Mouse (Mus musculus) heart, embryonic 16.5 days (tissue): Measurements from ENCODE around the gene Gnb5. TPM values are rescaled to one million over a fixed set of nuclear protein-coding genes. Genes with fewer than 3 reads are reported as not detected.

Source experiments
- ATAC-seq: fragments of 200-750 bp; cut with Nextera tagmentation; replicated peaks from 2 replicates; pipeline ENCODE4 v1.8.0; 2017; ENCODE audit warnings: moderate number of reproducible peaks; ENCODE audit not compliant: insufficient read depth, low FRiP score; ENCODE audit errors: extremely low read depth
- H3K27ac ChIP-seq: fragments of 300-500 bp; sonication (generic); 2 replicates; pipeline ENCODE4 v1.5.1; 2014; ENCODE audit warnings: mild to moderate bottlenecking, low read length, control low read depth, moderate library complexity
- H3K27me3 ChIP-seq: fragments of 300-500 bp; sonication (generic); 2 replicates; pipeline ENCODE4 v1.6.1; 2014; ENCODE audit warnings: low read length, mixed read lengths; ENCODE audit not compliant: control insufficient read depth, insufficient read depth
- H3K36me3 ChIP-seq: fragments of 300-500 bp; sonication (generic); 2 replicates; pipeline ENCODE4 v1.6.1; 2014; ENCODE audit not compliant: control insufficient read depth, insufficient read depth
- H3K4me1 ChIP-seq: fragments of 300-500 bp; sonication (generic); 2 replicates; pipeline ENCODE4 v1.6.1; 2014; ENCODE audit warnings: low read length, mixed read lengths; ENCODE audit not compliant: control insufficient read depth, insufficient read depth
- H3K4me2 ChIP-seq: fragments of 300-500 bp; sonication (generic); 2 replicates; pipeline ENCODE4 v1.6.1; 2014; ENCODE audit warnings: low read depth, mild to moderate bottlenecking, control low read depth, low read length
- H3K4me3 ChIP-seq: fragments of 300-500 bp; sonication (generic); 2 replicates; pipeline ENCODE4 v1.5.1; 2014; ENCODE audit warnings: mild to moderate bottlenecking, control low read depth, low read length
- H3K9ac ChIP-seq: fragments of 300-500 bp; sonication (generic); 2 replicates; pipeline ENCODE4 v1.6.1; 2014; ENCODE audit warnings: low read length, control low read depth
- H3K9me3 ChIP-seq: fragments of 300-500 bp; sonication (generic); replicated peaks from 2 replicates; pipeline ENCODE4 v1.6.1; 2016; ENCODE audit warnings: low read length; ENCODE audit not compliant: control insufficient read depth
- WGBS: fragments of 180-500 bp; shearing (Covaris S2); extraction: QIAGEN DNeasy Blood & Tissue Kit; methylation state at CpG from one replicate; pipeline ENCODE4 v1.1.7; 2014; 5-methylcytosine and 5-hydroxymethylcytosine counted together
- polyA plus RNA-seq: library from polyadenylated mRNA; unstranded; fragments of >200 nt; fragmentation: Nextera tagmentation; extraction: Ambion mirVana; gene quantifications from 2 replicates; pipeline ENCODE4 v1.2.1, GENCODE M21; 2015

Gnb5 gene
- polyA plus RNA-seq, 1 experiment from 2014 or later: 66.9 TPM

GRCm38 (mm10) chr9:75330821-75331220 is 24.7 kb downstream of the Gnb5 start:
- Histone ChIP-seq H3K4me2 (no peak overlapping the region), H3K36me3 (peaks cover 22% of the 10 kb centered on the region), H3K27ac (no peak overlapping the region), H3K4me1 (no peaks in the 10 kb centered on the region), H3K9ac (no peak overlapping the region), H3K4me3 (no peak overlapping the region), H3K27me3 (no peaks in the 10 kb centered on the region), H3K9me3 (no peaks in the 10 kb centered on the region)
- 92% methylated on average over 8 of the region's 8 CpGs for WGBS
- no peak for ATAC-seq

GRCm38 (mm10) chr9:75334440-75334839 is 28.4 kb downstream of the Gnb5 start:
- no peaks in the 10 kb centered on the region for H3K4me1 ChIP-seq
- no peaks in the 10 kb centered on the region for H3K9me3 ChIP-seq
- H3K27ac ChIP-seq: no peak overlapping the region
- no peak overlapping the region for H3K4me2 ChIP-seq
- H3K27me3 ChIP-seq: no peaks in the 10 kb centered on the region
- no peak overlapping the region for H3K4me3 ChIP-seq
- 75% methylated on average over 4 of the region's 4 CpGs for WGBS
- no peak overlapping the region for H3K9ac ChIP-seq
- no peak for ATAC-seq
- peaks cover 49% of the 10 kb centered on the region for H3K36me3 ChIP-seq

GRCm38 (mm10) chr9:75338016-75338415 is 31.9 kb downstream of the Gnb5 start:
- H3K9ac ChIP-seq: no peak overlapping the region
- 85% methylated on average over 6 of the region's 6 CpGs for WGBS
- H3K4me1 ChIP-seq: no peaks in the 10 kb centered on the region
- no peaks in the 10 kb centered on the region for H3K9me3 ChIP-seq
- peaks cover 51% of the 10 kb centered on the region for H3K36me3 ChIP-seq
- H3K27ac ChIP-seq: no peak overlapping the region
- no peak overlapping the region for H3K4me2 ChIP-seq
- H3K27me3 ChIP-seq: no peaks in the 10 kb centered on the region
- ATAC-seq: no peak
- no peak overlapping the region for H3K4me3 ChIP-seq

GRCm38 (mm10) chr9:75342433-75342832 is 36.3 kb downstream of the Gnb5 start:
- H3K4me1 ChIP-seq: no peaks in the 10 kb centered on the region
- H3K4me3 ChIP-seq: no peak overlapping the region
- H3K4me2 ChIP-seq: no peak overlapping the region
- H3K27ac ChIP-seq: no peak overlapping the region
- H3K27me3 ChIP-seq: no peaks in the 10 kb centered on the region
- ATAC-seq: no peak
- H3K9me3 ChIP-seq: no peaks in the 10 kb centered on the region
- H3K36me3 ChIP-seq: peaks cover 42% of the 10 kb centered on the region
- 83% methylated on average over 4 of the region's 4 CpGs for WGBS
- H3K9ac ChIP-seq: no peak overlapping the region

GRCm38 (mm10) chr9:75347458-75347857 is 41.4 kb downstream of the Gnb5 start, which contains the start of gene Bcl2l10:
TSS of gene Bcl2l10 (plus strand) at chr9:75347758.
- H3K27me3 ChIP-seq: no peaks in the 10 kb centered on the region
- H3K9me3 ChIP-seq: no peaks in the 10 kb centered on the region
- no peak within 1 kb of the TSS for H3K4me3 ChIP-seq
- no peak for ATAC-seq
- WGBS: 88% methylated on average over 5 of the region's 5 CpGs
- H3K9ac ChIP-seq: no peak within 1 kb of the TSS
- H3K27ac ChIP-seq: no peak within 1 kb of the TSS
- peaks cover 24% of the 10 kb centered on the region for H3K36me3 ChIP-seq
- H3K4me2 ChIP-seq: no peak within 1 kb of the TSS
- no peaks in the 10 kb centered on the region for H3K4me1 ChIP-seq

GRCm38 (mm10) chr9:75348066-75348465 is 42.0 kb downstream of the Gnb5 start:
- WGBS: 88% methylated on average over 17 of the region's 17 CpGs
- Histone ChIP-seq H3K4me3 (no peak overlapping the region), H3K9ac (no peak overlapping the region), H3K27me3 (no peaks in the 10 kb centered on the region), H3K36me3 (peaks cover 18% of the 10 kb centered on the region), H3K4me1 (no peaks in the 10 kb centered on the region), H3K27ac (no peak overlapping the region), H3K9me3 (no peaks in the 10 kb centered on the region), H3K4me2 (no peak overlapping the region)
- no peak for ATAC-seq

GRCm38 (mm10) chr9:75348641-75349040 is 42.6 kb downstream of the Gnb5 start:
- H3K4me3 ChIP-seq: no peak overlapping the region
- ATAC-seq: no peak
- no peaks in the 10 kb centered on the region for H3K4me1 ChIP-seq
- H3K9ac ChIP-seq: no peak overlapping the region
- no peaks in the 10 kb centered on the region for H3K27me3 ChIP-seq
- H3K36me3 ChIP-seq: peaks cover 14% of the 10 kb centered on the region
- no peak overlapping the region for H3K27ac ChIP-seq
- no peak overlapping the region for H3K4me2 ChIP-seq
- WGBS: 77% methylated on average over 3 of the region's 3 CpGs
- H3K9me3 ChIP-seq: no peaks in the 10 kb centered on the region

GRCm38 (mm10) chr9:75353094-75353493 is 47.0 kb downstream of the Gnb5 start:
- no peak overlapping the region for H3K4me2 ChIP-seq
- H3K27ac ChIP-seq: no peak overlapping the region
- H3K9ac ChIP-seq: no peak overlapping the region
- WGBS: 60% methylated on average over 8 of the region's 8 CpGs
- H3K4me1 ChIP-seq: no peaks in the 10 kb centered on the region
- no peak overlapping the region for H3K4me3 ChIP-seq
- no peaks in the 10 kb centered on the region for H3K9me3 ChIP-seq
- no peaks in the 10 kb centered on the region for H3K27me3 ChIP-seq
- ATAC-seq: no peak
- no peaks in the 10 kb centered on the region for H3K36me3 ChIP-seq

- Histone ChIP-seq H3K9ac (no peak overlapping the region), H3K9me3 (no peaks in the 10 kb centered on the region), H3K27me3 (no peaks in the 10 kb centered on the region), H3K4me3 (no peak overlapping the region), H3K27ac (no peak overlapping the region), H3K4me2 (no peak overlapping the region), H3K4me1 (no peaks in the 10 kb centered on the region), H3K36me3 (no peaks in the 10 kb centered on the region)
- 81% methylated on average over 4 of the region's 4 CpGs for WGBS
- no peak for ATAC-seq
Measured at GRCm38 (mm10) chr9:75355783-75356182, 49.7 kb downstream of the Gnb5 start.
